Mouse (Mus musculus) bone marrow, adult 2 months (tissue): ENCODE results near the gene Gngt2. TPM values are rescaled to one million over a fixed set of nuclear protein-coding genes. Genes with fewer than 3 reads are reported as not detected.

Experiments used
- H3K27ac ChIP-seq: fragments of 200-500 bp; 2 replicates; pipeline ENCODE4 v1.5.1; 2012; ENCODE audit warnings: low read depth, mild to moderate bottlenecking, control low read depth, inconsistent platforms, low read length; ENCODE audit not compliant: control insufficient read depth, poor library complexity, insufficient read depth
- H3K4me1 ChIP-seq: fragments of 200-500 bp; 2 replicates; pipeline ENCODE4 v1.6.1; 2011; ENCODE audit warnings: low read length; ENCODE audit not compliant: control insufficient read depth, insufficient read depth
- H3K4me3 ChIP-seq: fragments of 200-500 bp; replicated peaks from 2 replicates; pipeline ENCODE3; 2011; ENCODE audit warnings: mild to moderate bottlenecking, low read depth, low read length, control low read depth; ENCODE audit not compliant: control insufficient read depth
- CTCF ChIP-seq: fragments of 200-500 bp; IDR thresholded peaks from 2 replicates; pipeline ENCODE4 v1.5.1; 2011; ENCODE audit warnings: low read length, control low read depth; ENCODE audit not compliant: control insufficient read depth, insufficient read depth
- POLR2A ChIP-seq: fragments of 200-500 bp; IDR thresholded peaks from 2 replicates; pipeline ENCODE4 v1.6.1; 2011; ENCODE audit warnings: low read depth, mild to moderate bottlenecking, control low read depth, low read length, borderline replicate concordance; ENCODE audit not compliant: control insufficient read depth
- WGBS: fragments of 180-500 bp; shearing (Covaris S2); methylation state at CpG from one replicate; pipeline ENCODE4 v1.1.7; 2018; 5-methylcytosine and 5-hydroxymethylcytosine counted together
- polyA plus RNA-seq: library from polyadenylated mRNA; stranded (reverse); fragments of >200 nt; gene quantifications from 2 replicates; pipeline ENCODE4 v1.2.4, GENCODE M21; 2011; ENCODE audit warnings: low replicate concordance; ENCODE audit not compliant: missing spikeins, insufficient read depth, insufficient read length

The Gngt2 gene
- polyA plus RNA-seq, 1 experiment = 94.0 TPM

DNA sequence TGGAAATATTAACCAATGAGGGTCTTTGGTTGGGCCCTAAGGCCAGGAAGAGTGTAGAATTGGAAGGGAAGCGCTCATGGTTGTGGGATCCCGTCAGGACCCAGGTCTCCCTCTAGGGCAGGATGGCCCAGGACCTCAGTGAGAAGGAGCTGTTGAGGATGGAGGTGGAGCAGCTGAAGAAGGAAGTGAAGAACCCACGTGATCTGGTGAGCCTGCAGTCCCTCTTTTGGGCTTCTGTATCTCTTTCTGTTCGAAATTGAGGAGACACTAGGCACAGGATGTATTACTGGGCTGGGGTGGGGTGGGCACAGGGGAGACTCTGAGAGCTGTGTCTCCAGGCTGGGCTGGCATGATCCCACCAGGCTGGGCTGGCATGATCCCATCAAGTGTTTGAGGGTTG is 7.9 kb downstream of the Gngt2 start:
- 40% methylated on average over 4 of the region's 4 CpGs for WGBS
- H3K4me1 ChIP-seq = peaks cover 9% of the 10 kb centered on the region

DNA sequence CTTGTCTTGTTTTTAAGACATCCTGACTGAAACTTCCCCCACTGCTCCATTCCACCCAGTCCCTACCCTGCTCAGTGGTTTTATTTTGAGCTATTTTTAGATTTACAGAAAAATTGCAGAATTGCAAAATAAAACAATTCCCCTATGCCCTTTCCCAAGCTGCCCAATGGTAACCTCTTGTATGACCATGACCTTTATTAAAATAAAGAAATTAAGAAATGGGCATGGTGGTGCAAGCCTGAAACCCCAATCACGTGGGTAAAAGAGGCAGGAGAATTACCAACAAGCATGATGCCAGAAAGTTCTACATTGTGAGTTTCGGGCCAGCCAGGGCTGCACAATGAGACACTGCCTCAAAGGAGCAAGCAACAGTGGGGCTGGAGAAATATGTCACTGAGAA is 13.9 kb downstream of the Gngt2 start:
- WGBS = 24% methylated on average over 2 of the region's 2 CpGs
- TF ChIP-seq POLR2A (no peak), CTCF (no peak)

More for the DNA sequence above, 7.9 kb downstream of the Gngt2 start:
- no peak for TF ChIP-seq POLR2A
- TF ChIP-seq CTCF = no peak
- Histone ChIP-seq H3K27ac (no peak overlapping the region), H3K4me3 (no peak overlapping the region)

DNA sequence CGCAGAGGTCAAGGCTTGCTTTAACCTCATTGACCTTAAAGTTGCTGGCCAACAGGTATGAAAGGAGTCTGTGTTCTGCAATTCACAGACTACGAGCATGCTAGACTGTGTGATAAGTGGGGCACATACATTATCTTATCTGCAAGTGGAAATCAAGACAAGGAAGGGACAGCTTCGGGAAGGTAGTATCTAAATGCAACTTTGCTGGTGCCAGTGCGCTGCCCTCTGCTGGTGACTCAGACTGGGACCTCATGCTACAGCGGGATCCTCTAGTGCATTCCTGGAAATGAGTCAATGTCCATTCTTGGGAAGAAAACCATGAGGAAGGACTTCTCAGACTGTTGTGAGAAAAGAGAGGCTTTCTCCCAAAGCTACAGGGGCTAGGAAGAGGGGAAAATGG is 16.7 kb downstream of the Gngt2 start:
- peak; percentile 95 for TF ChIP-seq CTCF
- no peak for TF ChIP-seq POLR2A
- no peak overlapping the region for H3K4me3 ChIP-seq
- no peaks in the 10 kb centered on the region; the same call in 1 of the 2 replicates for H3K4me1 ChIP-seq
- WGBS = 40% methylated on average over 5 of the region's 5 CpGs
- H3K27ac ChIP-seq = no peak overlapping the region

More for the DNA sequence above, 13.9 kb downstream of the Gngt2 start:
- Histone ChIP-seq H3K27ac (no peak overlapping the region; the same call in 1 of the 2 replicates), H3K4me1 (no peaks in the 10 kb centered on the region), H3K4me3 (no peak overlapping the region)

DNA sequence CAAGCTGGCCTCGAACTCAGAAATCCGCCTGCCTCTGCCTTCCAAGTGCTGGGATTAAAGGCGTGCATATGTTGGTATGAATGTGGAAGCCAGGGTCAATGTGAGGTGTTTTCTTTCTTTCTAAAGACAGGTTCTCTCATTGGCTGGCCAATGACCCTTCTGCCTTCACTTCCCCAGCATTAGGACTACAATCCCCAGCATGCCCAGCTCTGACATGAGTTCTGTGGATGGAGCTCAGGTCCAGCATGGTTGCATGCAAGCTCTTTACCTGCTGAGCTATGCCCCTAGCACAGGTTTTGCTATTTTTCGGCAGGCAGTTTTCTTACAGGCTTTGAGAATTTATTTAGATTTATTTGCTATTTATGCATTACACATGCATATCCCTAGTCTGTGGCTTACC is 20.3 kb downstream of the Gngt2 start:
- 80% methylated on average over 4 of the region's 4 CpGs for WGBS
- TF ChIP-seq CTCF (no peak), POLR2A (no peak)
- H3K4me1 ChIP-seq = peaks cover 1% of the 10 kb centered on the region; the same call in 1 of the 2 replicates
- H3K27ac ChIP-seq = no peak overlapping the region
- H3K4me3 ChIP-seq = no peak overlapping the region

DNA sequence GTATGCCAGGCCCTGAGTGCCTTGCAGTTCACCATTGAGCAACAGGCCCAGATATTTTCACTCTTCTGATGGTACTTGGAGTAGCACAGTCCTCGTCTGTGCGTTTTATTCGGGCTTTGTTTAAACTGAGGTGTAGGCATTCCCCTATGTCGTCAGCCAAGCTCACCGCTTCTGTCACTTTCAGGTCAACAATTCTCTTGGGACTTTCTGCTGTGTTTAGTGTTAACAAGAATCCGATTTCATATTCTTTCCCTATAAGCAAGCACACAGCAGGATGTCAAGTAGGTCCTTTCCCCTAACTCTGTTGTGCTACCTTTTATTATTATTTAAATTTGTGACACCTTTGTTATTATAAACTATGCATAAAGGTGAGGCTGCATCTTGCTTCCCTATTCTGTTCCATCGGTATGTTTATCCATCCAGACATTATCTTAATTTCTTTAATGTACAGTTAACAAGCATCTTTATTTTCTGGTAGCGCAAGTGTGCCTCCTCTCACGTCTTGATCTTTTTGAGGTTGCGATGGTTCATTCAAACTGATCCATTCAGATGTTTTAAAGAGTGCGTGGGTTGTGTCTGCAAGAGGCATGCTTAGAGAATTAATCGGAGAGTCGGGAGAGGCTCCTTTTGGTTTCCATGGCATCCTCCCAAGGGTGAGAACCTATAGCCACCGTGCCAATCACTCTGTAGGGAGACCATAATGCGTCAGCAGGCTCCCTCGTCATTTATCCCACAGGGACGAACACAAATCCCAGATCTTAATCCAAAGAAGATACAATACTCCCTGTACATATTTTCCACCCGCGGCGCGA is 20.9 kb downstream of the Gngt2 start:
- peaks cover 1% of the 10 kb centered on the region; the same call in 1 of the 2 replicates for H3K4me1 ChIP-seq
- H3K27ac ChIP-seq = peak overlapping the region; percentile 36
- WGBS = 30% methylated on average over 21 of the region's 21 CpGs
- peak overlapping the region; percentile 83 for H3K4me3 ChIP-seq
- TF ChIP-seq CTCF = no peak

DNA sequence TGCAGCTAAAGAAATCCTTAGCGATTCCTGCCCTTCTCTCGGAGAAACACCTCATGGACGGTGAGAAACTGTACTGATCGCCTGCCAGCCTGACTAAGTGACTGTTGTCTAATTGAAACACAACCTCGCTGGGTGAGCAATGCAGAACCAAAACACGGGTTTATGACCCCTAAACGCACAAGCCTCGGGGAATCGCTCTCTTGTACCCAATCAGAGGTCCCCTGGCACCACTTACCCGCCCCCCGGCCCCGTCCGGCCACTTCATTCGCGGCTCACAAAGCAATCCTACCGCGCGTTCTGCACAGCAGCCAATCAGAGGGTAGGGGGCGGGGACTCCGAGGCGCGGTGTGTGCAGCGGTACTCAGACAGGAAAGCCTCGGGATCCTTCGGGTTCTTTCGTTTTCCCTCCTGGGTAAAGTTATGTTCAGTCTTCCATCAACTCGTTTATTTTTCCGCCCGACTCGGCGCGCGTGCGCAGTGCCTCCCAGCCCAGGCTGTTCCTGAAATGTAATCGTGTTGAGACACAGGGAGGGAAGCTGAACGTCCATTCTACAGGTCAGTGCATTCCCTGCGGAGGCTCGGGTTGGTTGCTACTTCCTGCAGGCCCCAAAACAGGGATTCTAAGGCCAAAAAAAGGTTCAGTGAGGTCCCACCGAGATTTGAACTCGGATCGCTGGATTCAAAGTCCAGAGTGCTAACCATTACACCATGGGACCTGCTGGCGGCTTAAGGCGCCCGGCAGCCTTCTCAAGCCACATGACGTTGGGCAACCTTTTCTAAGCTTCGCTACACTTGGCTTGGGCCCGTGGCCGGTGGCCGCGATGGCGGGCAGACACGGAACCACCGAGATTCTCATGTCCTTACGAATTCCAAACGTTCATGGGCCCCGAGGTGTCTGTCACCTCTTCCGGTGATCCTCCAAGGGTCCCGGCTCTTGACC is 21.8 kb downstream of the Gngt2 start:
- Histone ChIP-seq H3K4me3 (peak overlapping the region; percentile 83), H3K27ac (peak overlapping the region; percentile 96), H3K4me1 (peaks cover 1% of the 10 kb centered on the region; the same call in 1 of the 2 replicates)
- TF ChIP-seq CTCF = no peak
- TF ChIP-seq POLR2A = no peak
- WGBS = under 1% methylated on average over 58 of the region's 58 CpGs

DNA sequence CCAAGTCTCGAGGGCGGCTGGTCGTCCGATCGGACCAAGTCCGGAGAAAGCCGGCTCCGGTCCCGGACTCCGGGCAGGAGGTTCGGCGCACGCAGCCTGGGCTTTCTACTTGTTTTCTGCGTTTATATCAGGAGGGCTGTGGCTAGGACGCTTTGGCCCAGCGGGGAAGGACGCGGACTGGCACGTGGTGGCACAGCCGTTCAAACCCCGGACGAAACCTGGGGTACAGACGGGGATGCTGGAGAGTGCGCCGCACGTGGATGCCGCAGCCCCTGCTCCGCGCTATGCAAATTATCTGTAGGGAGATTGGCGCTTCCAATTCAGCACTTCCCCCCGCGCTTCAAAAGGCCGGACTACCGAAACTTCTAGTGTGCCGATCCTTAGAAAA is 22.4 kb downstream of the Gngt2 start:
- Histone ChIP-seq H3K4me3 (peak overlapping the region; percentile 83), H3K4me1 (peaks cover 1% of the 10 kb centered on the region; the same call in 1 of the 2 replicates), H3K27ac (peak overlapping the region; percentile 96)
- WGBS = under 1% methylated on average over 35 of the region's 35 CpGs
- TF ChIP-seq POLR2A = peak; percentile 49; the same call in 1 of the 2 replicates
- no peak for TF ChIP-seq CTCF

DNA sequence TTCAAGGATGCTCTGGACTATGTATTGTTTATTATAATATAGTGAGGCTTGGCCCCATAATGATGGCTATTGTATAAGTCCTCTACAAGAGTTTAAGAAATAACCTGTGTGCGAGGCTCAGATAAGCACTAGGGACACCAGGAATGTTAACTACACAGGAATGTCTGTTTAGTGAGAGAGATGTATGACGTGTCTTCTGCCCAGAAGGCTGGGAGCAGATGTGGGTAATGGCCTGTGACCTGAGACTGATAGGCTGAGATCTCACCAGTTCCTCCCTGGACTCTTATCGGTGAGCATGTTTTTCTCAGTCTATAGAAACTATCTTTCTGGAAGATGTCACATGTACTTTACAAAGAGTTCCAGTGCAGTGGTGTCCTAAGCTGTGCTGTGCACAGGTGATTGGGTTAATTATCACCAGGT is 23.1 kb downstream of the Gngt2 start:
- WGBS = 35% methylated on average over 3 of the region's 3 CpGs
- TF ChIP-seq POLR2A (no peak), CTCF (no peak)
- Histone ChIP-seq H3K27ac (peak overlapping the region; percentile 96; the same call in 1 of the 2 replicates), H3K4me1 (peaks cover 1% of the 10 kb centered on the region; the same call in 1 of the 2 replicates), H3K4me3 (peak overlapping the region; percentile 83)
